Mouse (Mus musculus) neural tube, embryonic 13.5 days (tissue): Measurements from ENCODE around the gene Ap1s1. TPM values are rescaled to one million over a fixed set of nuclear protein-coding genes. Genes with fewer than 3 reads are reported as not detected.
A peak's percentile ranks its signal among the peaks of the same experiment; 100 is the strongest.

Experiments
- ATAC-seq: fragments of 200-750 bp; cut with Nextera tagmentation; 2 replicates; pipeline ENCODE4 v1.8.0; 2017; ENCODE audit warnings: low read depth, mild to moderate bottlenecking, moderate TSS enrichment, moderate library complexity
- H3K27ac ChIP-seq: fragments of 300-500 bp; sonication (generic); replicated peaks from 2 replicates; pipeline ENCODE4 v1.5.1; 2015; ENCODE audit warnings: moderate library complexity, mild to moderate bottlenecking, inconsistent platforms
- H3K27me3 ChIP-seq: fragments of 300-500 bp; sonication (generic); 2 replicates; pipeline ENCODE4 v1.6.1; 2015; ENCODE audit warnings: mild to moderate bottlenecking, inconsistent platforms
- H3K36me3 ChIP-seq: fragments of 300-500 bp; sonication (generic); 2 replicates; pipeline ENCODE4 v1.6.1; 2015; ENCODE audit warnings: mild to moderate bottlenecking, inconsistent platforms
- H3K4me1 ChIP-seq: fragments of 300-500 bp; sonication (generic); replicated peaks from 2 replicates; pipeline ENCODE4 v1.6.1; 2015; ENCODE audit warnings: inconsistent platforms
- H3K4me2 ChIP-seq: fragments of 300-500 bp; sonication (generic); 2 replicates; pipeline ENCODE4 v1.6.1; 2015; ENCODE audit warnings: inconsistent platforms, mild to moderate bottlenecking, moderate library complexity
- H3K4me3 ChIP-seq: fragments of 300-500 bp; sonication (generic); 2 replicates; pipeline ENCODE4 v1.5.1; 2015; ENCODE audit warnings: mild to moderate bottlenecking, inconsistent platforms
- H3K9ac ChIP-seq: fragments of 300-500 bp; sonication (generic); 2 replicates; pipeline ENCODE4 v1.6.1; 2015; ENCODE audit warnings: moderate library complexity, mild to moderate bottlenecking, inconsistent platforms
- H3K9me3 ChIP-seq: fragments of 300-500 bp; sonication (generic); 2 replicates; pipeline ENCODE4 v1.6.1; 2016; ENCODE audit warnings: inconsistent platforms
- whole genome bisulfite sequencing: fragments of 180-500 bp; shearing (Covaris S2); methylation state at CpG from one replicate; pipeline ENCODE4 v1.1.7; 2015; 5-methylcytosine and 5-hydroxymethylcytosine counted together
- microRNA counts: library from miRNA; unstranded; fragments of <30 nt; microRNA quantifications from one replicate; lab custom pipeline; 2016
- microRNA-seq: library from miRNA; unstranded; fragments of <30 nt; microRNA quantifications from one replicate; pipeline ENCODE4, GENCODE M21; 2016
- polyA plus RNA-seq: library from polyadenylated mRNA; unstranded; fragments of >200 nt; fragmentation: Nextera tagmentation; extraction: Ambion mirVana; gene quantifications from 2 replicates; pipeline ENCODE4 v1.2.1, GENCODE M21; 2015

The Ap1s1 gene
- polyA plus RNA-seq, 1 experiment from 2014 or later = 207 TPM

DNA sequence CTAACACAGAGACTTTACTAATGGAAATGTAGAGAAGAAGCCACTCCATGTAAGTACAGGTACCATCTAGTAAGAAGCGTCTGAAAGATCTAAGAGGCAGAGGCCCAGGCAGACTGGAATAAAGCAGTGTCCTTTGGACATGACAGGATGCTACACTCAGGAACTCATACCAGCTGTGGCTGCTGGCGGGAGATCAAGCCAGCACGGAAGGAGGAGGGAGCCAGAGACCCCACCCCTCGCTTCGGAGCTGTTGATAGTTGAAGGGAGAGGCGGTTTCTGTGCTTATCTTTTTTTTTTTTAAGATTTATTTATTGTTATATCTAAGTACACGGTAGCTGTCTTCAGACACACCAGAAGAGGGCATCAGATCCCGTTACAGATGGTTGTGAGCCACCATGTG, 38.7 kb downstream of the Ap1s1 start:
- Histone ChIP-seq H3K4me3 (no peak overlapping the region), H3K27me3 (no peaks in the 10 kb centered on the region), H3K36me3 (no peaks in the 10 kb centered on the region), H3K4me1 (no peaks in the 10 kb centered on the region), H3K9ac (no peak overlapping the region), H3K27ac (no peak overlapping the region), H3K4me2 (no peak overlapping the region), H3K9me3 (no peaks in the 10 kb centered on the region)
- 64% methylated on average over 8 of the region's 8 CpGs for WGBS
- no peak for ATAC-seq

DNA sequence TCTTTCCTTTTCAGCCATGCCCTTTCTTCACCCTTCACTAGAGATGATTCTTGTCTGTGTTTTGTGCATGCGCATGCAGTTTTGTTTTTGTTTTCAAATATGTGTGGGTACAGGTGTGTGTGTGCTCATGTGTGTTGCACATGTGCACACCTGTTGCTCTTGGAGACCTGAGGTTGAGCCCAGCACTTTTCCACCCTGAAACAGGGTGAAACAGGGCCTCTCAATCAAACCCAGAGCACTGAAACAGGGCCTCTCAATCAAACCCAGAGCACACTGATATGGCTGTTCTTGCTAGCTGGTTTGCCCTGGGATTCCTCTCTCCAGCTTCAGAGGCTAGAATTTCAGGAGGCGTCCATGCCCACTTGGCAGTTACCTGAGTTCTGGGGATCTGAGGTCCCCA, 45.3 kb downstream of the Ap1s1 start:
- 81% methylated on average over 2 of the region's 2 CpGs for WGBS
- H3K4me1 ChIP-seq = no peaks in the 10 kb centered on the region

GRCm38 (mm10) chr5:136999449-136999848, 46.5 kb downstream of the Ap1s1 start:
- H3K4me2 ChIP-seq = no peak overlapping the region
- WGBS = 88% methylated on average over 4 of the region's 5 CpGs
- peaks cover 25% of the 10 kb centered on the region for H3K36me3 ChIP-seq
- no peaks in the 10 kb centered on the region for H3K27me3 ChIP-seq
- no peak for ATAC-seq
- H3K9me3 ChIP-seq = no peaks in the 10 kb centered on the region
- H3K9ac ChIP-seq = no peak overlapping the region
- no peaks in the 10 kb centered on the region for H3K4me1 ChIP-seq
- no peak overlapping the region for H3K27ac ChIP-seq
- no peak overlapping the region for H3K4me3 ChIP-seq

More for the DNA sequence above, 45.3 kb downstream of the Ap1s1 start:
- no peak overlapping the region for H3K4me3 ChIP-seq
- no peaks in the 10 kb centered on the region for H3K27me3 ChIP-seq
- no peak overlapping the region for H3K9ac ChIP-seq
- H3K36me3 ChIP-seq = peaks cover 13% of the 10 kb centered on the region
- no peak for ATAC-seq
- H3K9me3 ChIP-seq = no peaks in the 10 kb centered on the region
- no peak overlapping the region for H3K27ac ChIP-seq
- H3K4me2 ChIP-seq = no peak overlapping the region

DNA sequence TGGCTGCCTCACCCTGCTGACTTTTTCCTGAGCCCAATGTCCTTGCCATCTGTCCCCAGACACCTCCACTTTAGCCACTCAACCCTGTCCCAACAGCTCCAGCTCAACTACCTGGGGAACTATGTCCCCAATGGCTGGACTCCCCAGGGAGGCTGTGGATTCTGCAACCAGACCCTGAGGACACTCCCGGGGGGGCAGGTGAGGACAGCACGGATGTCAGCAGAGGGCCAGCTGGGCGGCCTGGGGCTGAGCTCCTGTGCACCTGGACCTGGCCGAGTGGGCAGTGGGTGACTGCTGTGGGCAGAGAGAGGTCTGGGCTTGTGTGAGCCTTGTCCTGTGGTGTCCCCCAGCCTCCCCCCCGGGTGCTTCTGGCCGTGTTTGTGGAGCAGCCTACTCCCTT, 56.1 kb downstream of the Ap1s1 start:
- H3K9me3 ChIP-seq = no peaks in the 10 kb centered on the region
- H3K4me1 ChIP-seq = peaks cover 25% of the 10 kb centered on the region
- H3K36me3 ChIP-seq = peaks cover 63% of the 10 kb centered on the region
- H3K9ac ChIP-seq = no peak overlapping the region
- 89% methylated on average over 6 of the region's 6 CpGs for WGBS
- no peak overlapping the region for H3K27ac ChIP-seq
- H3K4me3 ChIP-seq = no peak overlapping the region
- ATAC-seq = no peak
- no peak overlapping the region for H3K4me2 ChIP-seq
- H3K27me3 ChIP-seq = no peaks in the 10 kb centered on the region

DNA sequence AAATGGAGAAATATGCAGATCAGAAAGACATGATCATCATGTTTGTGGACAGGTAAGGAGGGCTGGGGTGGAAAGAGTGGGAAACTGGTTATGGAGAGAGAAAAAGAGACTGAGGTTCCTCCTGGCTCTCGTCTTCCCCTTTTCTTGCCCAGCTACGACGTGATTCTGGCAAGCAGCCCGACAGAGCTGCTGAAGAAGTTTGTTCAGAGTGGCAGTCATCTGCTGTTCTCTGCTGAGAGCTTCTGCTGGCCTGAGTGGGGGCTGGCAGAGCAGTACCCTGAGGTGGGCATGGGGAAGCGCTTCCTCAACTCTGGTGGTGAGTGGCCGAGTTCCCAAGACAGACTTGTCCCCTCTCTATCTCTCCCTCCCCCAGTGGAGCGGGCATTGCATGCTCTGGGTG, 57.5 kb downstream of the Ap1s1 start:
- 72% methylated on average over 7 of the region's 7 CpGs for WGBS
- ATAC-seq = no peak
- peaks cover 25% of the 10 kb centered on the region for H3K4me1 ChIP-seq
- H3K9ac ChIP-seq = peak overlapping the region; percentile 97
- H3K27me3 ChIP-seq = no peaks in the 10 kb centered on the region
- peaks cover 60% of the 10 kb centered on the region for H3K36me3 ChIP-seq
- H3K9me3 ChIP-seq = no peaks in the 10 kb centered on the region
- H3K27ac ChIP-seq = 0 out of 2 replicates have a peak overlapping the region, but pooled peaks have one; percentile 97
- H3K4me3 ChIP-seq = peak overlapping the region; percentile 56
- H3K4me2 ChIP-seq = peak overlapping the region; percentile 86

DNA sequence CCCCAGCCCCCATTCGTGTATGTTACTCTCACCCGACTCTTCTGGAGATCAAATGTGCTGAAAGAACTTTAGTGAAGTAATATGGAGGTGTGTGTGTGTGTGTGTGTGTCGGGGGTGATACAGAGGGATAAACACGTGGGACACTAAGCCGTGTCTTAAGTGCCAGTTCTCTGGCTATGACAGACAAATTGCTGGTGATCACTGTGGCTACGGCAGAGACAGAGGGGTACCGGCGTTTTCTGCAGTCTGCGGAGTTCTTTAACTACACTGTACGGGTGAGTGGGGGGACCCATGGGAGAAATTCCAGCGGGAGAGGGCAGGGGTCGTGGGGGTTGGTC, 58.0 kb downstream of the Ap1s1 start, which contains the start of gene Znhit1:
TSS of gene Znhit1 (minus strand) at position 88 of the 338 bp plus-strand sequence.
- Histone ChIP-seq H3K4me1 (peaks cover 25% of the 10 kb centered on the region), H3K36me3 (peaks cover 57% of the 10 kb centered on the region), H3K9me3 (no peaks in the 10 kb centered on the region), H3K27me3 (no peaks in the 10 kb centered on the region), H3K4me2 (peak within 1 kb of the TSS; percentile 86), H3K9ac (peak within 1 kb of the TSS; percentile 97), H3K27ac (peak within 1 kb of the TSS; percentile 97), H3K4me3 (peak within 1 kb of the TSS; percentile 56)
- 0 out of 2 replicates have a peak, but pooled peaks have one; percentile 2 for ATAC-seq
- 4% methylated on average over 12 of the region's 12 CpGs for WGBS

DNA sequence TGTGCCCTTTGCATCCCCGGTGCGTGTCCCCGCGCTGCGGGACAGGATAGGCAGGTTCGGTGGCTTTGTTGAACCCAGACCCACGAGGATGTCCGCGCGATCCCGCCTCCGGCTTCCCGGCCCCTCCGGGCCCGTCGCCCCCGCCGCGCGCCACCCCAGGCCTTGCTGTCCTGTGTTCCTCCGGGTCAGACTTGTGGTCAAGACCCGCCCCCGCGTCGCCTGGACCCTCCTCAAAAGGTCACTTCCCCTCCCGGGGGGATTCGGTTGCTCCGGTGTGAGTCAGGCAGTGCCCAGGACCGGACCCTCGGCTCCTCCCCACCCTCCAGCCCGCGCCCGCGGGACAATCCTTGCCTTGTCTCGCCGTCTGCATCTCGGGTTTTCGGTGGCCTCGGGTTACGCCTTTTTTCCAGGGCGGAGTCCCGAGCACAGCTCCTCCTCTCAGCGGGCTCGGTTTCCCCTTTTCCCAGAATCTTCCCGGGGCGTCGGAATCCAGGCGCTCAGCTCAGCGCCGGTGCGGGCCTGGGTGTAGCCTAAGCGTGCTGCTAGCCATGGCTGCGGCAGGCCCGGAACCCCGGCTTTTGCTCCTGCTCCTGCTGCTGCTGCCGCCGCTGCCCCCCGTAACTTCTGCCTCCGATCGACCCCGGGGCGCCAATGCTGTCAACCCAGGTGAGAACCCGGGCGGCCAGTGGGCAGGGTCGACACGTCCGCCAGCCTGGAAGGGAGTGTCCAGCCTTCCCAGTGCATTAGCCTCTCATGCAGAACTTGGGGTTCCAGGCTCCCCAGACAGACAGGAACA, 58.6 kb downstream of the Ap1s1 start:
- Histone ChIP-seq H3K27me3 (no peaks in the 10 kb centered on the region), H3K27ac (peak overlapping the region; percentile 97), H3K36me3 (peaks cover 52% of the 10 kb centered on the region), H3K4me3 (peak overlapping the region; percentile 56), H3K9me3 (no peaks in the 10 kb centered on the region), H3K4me1 (peaks cover 25% of the 10 kb centered on the region), H3K4me2 (peak overlapping the region; percentile 86), H3K9ac (peak overlapping the region; percentile 97)
- under 1% methylated on average over 67 of the region's 67 CpGs for WGBS
- ATAC-seq = peak; percentile 62

DNA sequence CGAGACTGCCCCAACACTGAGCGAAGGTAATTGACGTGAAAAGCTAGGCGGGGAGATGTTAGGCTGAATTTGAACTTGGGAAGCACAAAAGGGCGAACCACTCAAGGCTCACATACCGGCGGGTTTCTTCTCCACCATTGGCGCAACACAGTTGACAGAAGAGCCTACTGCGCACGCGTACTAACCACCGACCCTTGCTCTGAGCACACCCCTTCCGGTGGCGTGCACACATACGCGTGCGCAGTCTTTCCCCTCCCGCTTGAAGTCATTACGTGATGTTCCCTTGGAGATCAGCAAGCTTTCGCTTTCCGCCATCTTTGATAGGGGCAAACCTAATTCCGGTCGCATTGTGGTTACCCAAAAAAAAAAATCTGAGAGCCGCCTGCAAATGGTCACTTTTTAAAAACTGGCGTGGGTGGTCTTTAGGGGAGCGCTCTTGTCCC, 59.2 kb downstream of the Ap1s1 start, which contains the start of gene Plod3:
TSS of gene Plod3 (plus strand) at position 325 of the 443 bp plus-strand sequence.
- Histone ChIP-seq H3K9ac (peak within 1 kb of the TSS; percentile 97), H3K9me3 (no peaks in the 10 kb centered on the region), H3K4me2 (peak within 1 kb of the TSS; percentile 86), H3K27ac (peak within 1 kb of the TSS; percentile 97), H3K4me1 (peaks cover 25% of the 10 kb centered on the region), H3K4me3 (peak within 1 kb of the TSS; percentile 56), H3K27me3 (no peaks in the 10 kb centered on the region), H3K36me3 (peaks cover 52% of the 10 kb centered on the region)
- WGBS = under 1% methylated on average over 26 of the region's 26 CpGs
- peak; percentile 90 for ATAC-seq

MicroRNAs encoded within 50 kb of the gene (microRNA counts, 519-probe panel; counts per million panel counts)
- microRNA mmu-miR-702 (lab: Ali Mortazavi, UCI) = not detected

Small RNA genes within 50 kb of the gene (microRNA-seq; reads per million reads assigned to microRNA genes)
- gene Mir702 = 37.9 reads per million, percentile 42 among the genes with 10 or more reads in this experiment

Other genes with a start within 250 kb of the Ap1s1 start
- gene Col26a1, start 162.9 kb downstream of the Ap1s1 start, polyA plus RNA-seq = 45.3 and 47.2 TPM in 2 replicates
- 112 and 124 TPM in 2 replicates for gene Ift22, start 138.0 kb downstream of the Ap1s1 start, polyA plus RNA-seq
- gene Fis1, start 92.9 kb downstream of the Ap1s1 start, polyA plus RNA-seq = 327 and 376 TPM in 2 replicates
- 0.17 and 0.39 TPM in 2 replicates for gene Cldn15, start 79.5 kb downstream of the Ap1s1 start, polyA plus RNA-seq
- gene Plod3, start 59.1 kb downstream of the Ap1s1 start, polyA plus RNA-seq = 34.5 and 41.7 TPM in 2 replicates
- 91.3 and 110 TPM in 2 replicates for gene Znhit1, start 58.1 kb downstream of the Ap1s1 start, polyA plus RNA-seq
- 4.0 and 4.6 TPM in 2 replicates for gene Vgf, start 19.7 kb downstream of the Ap1s1 start, polyA plus RNA-seq
- gene Serpine1, start 26.1 kb upstream of the Ap1s1 start, polyA plus RNA-seq = 0.25 TPM in 1 of 2 replicates, not detected in the other
- gene Trim56, start 70.1 kb upstream of the Ap1s1 start, polyA plus RNA-seq = 2.1 and 2.9 TPM in 2 replicates
- not detected in 2 replicates for gene Muc3, start 103.2 kb upstream of the Ap1s1 start, polyA plus RNA-seq
- gene Muc3a, start 166.3 kb upstream of the Ap1s1 start, polyA plus RNA-seq = 0.10 TPM in 1 of 2 replicates, not detected in the other
- 37.8 and 40.6 TPM in 2 replicates for gene Ache, start 241.4 kb upstream of the Ap1s1 start, polyA plus RNA-seq
- 15.1 and 18.3 TPM in 2 replicates for gene Ufsp1, start 248.5 kb upstream of the Ap1s1 start, polyA plus RNA-seq